Mouse (Mus musculus) kidney, postnatal 10 days (tissue): ENCODE results near the gene Zcwpw1.

Experiments used
- DNase-seq: peaks from one replicate; pipeline ENCODE4 v3.0.0; 2021; ENCODE audit warnings: mixed read lengths

Zcwpw1 gene

DNA sequence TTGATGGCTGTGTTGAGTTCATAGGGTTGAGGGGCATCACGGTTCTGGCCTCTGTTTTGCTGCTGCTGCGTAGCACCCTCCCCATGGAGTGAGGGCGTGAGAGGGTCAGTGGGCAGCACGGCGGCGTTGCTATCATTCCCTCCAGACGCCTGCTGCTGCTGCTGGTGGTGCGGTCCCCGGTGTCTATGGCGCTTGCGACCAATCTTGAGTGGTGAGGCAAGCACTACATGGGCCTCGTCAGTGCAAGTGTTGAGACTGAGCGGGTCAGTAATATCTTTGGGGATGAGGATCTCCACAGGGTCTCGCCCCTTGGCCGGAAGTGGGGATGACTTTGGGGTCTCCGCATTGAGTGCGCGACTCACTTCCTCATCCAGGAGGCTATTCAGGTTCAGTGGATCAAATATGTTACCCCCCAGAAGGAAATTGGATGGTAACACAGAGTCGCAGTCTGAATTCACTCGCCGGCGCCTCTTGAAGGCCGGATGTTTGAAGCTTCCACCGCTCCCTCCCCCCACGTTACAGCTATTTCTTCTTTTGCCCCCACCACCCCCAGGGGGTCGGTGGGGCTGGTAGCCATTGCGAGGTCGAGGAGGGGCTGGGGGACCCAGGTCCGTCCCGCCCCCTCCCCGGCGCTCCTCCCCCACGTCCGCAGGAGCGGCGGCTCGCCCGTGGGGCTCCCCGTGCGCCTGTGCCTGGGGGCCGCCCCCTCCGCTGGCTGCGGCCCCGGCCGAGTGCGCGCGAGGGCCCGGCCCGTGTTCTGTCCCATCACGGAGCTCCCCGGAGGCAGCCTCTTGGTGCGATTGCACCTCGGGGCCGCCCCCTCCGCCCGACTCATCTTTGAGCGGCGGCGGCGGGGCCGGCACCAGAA is 2.2 kb upstream of the Zcwpw1 start:
- DNase-seq: peak; percentile 50

- peak; percentile 100 for DNase-seq
Measured at GRCm38 (mm10) chr5:137786109-137786942, 1.3 kb upstream of the Zcwpw1 start.

- DNase-seq: peak; percentile 43
Measured at GRCm38 (mm10) chr5:137788171-137788570, 573 bp downstream of the Zcwpw1 start.

DNA sequence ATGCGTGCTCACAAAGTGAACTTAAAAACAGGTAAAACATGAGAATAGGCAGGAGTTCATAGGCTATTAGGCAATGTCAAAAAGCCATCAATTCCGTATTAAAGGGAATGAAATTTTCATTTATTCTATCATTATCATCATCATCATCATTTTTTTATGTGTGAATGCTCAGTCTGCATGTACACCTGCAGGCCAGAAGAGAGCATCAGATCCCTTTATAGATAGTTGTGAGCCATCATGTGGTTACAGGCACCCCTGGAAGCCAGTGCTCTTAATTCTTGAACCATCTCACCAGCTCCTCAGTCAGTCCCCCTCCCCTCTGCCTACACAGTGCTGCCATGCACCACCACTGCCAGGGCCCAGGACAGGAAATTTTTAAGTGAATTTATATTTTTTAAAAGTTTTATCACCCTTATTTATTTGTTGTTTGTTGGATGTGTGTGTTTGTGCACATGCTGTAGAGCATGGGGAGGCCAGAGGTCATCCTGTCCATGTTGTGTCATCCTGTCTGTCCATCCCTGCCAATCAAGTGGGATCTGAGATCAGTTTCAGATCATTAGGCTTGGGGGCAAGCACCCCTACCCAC is 1.4 kb downstream of the Zcwpw1 start:
- DNase-seq: no peak

DNA sequence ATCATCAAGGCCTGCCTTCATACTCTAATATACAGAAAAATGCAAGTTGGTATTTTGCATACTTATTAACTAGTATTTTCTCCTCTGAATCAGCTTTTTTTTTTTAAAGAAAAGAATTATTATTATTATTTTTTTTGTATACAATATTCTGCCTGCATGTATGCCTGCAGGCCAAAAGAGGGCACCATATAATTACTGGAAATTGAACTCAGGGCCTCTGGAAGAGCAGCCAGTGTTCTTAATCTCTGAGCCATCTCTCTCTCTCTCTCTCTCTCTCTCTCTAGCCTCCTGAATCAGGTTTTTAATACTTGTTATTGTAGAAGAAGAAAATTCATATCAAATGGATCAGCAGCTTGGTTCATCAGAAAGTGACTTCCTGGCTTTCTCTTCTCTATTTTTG is 4.0 kb downstream of the Zcwpw1 start:
- no peak for DNase-seq

DNA sequence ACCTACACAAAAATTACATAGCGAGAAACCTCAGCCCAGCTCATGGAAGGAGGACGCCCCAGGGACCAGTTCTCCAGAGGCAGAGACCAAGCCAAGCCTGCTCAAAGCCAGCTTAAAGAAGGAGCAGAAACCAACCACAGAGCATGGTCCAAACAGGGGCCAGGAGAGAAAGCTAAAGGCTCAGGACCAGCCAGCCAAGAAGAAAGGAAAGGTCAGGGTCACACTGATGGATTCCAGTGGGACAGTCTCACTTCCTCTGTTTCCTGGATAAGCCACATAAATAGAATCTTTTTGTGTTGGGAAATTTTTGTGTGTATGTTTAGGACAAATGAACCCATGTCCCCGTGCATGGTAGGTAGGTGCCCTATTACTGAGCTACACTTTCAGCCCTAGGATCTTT is 9.0 kb downstream of the Zcwpw1 start:
- peak; percentile 12 for DNase-seq

GRCm38 (mm10) chr5:137800917-137801316 is 13.3 kb downstream of the Zcwpw1 start:
- DNase-seq: no peak

- DNase-seq: no peak
Measured at GRCm38 (mm10) chr5:137806158-137806557, 18.6 kb downstream of the Zcwpw1 start.

GRCm38 (mm10) chr5:137808316-137808715 is 20.7 kb downstream of the Zcwpw1 start:
- DNase-seq: no peak

DNA sequence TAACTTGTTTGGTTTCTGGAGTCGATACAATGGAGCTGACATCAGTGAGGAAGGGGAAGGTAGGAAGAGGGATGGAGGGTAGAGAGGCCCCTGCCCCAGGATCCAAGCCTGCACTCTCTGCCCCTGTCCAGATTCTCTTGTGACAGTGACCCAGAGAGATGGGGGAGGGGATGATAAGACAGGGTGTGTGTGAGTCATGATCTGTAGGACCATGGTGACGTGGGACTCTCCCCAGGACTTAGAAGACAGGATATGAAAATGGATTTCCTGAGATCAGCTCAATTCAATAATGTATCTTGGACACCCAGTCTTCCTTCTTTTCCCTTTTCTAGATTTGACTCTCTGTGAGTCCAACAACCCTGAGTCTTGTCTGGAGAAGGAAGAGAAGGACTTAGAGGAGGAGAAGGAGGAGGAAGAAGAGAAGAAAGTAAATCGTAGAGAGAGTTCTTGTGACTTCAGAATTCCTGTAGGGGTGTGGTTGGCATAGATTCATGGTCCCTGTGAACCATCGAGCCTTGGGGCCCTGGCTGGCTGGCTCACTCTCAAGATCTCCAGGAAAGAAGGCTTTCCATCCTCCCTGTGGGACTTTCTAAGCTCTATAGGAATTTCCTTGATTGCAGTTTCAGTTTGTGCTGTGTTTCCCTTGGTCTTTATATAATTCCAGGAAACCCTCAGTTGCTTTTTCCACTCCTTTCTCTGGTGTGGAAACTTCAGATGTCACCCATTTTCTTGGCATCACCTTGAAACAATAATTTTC is 30.0 kb downstream of the Zcwpw1 start:
- DNase-seq: no peak

- no peak for DNase-seq
Measured at GRCm38 (mm10) chr5:137822126-137822525, 34.5 kb downstream of the Zcwpw1 start.

DNA sequence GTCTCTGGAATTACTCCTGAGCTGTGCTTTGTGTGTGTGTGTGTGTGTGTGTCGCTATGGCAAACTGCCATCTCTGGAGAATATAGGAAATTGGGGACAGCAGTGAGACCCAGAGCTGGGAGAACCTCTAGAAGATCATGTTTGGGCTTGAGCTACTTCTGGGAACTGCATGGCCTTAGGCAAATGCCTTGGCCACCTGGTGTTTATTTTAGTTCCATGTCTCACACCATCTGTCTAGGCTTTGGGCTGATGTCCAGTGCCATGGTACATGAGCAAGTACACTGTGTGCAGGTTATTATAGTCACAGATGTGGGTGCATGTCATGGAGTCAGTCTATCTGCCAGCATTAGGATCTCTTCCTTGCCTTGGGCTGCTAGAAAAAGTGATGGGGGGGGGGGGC is 35.0 kb downstream of the Zcwpw1 start:
- DNase-seq: no peak

DNA sequence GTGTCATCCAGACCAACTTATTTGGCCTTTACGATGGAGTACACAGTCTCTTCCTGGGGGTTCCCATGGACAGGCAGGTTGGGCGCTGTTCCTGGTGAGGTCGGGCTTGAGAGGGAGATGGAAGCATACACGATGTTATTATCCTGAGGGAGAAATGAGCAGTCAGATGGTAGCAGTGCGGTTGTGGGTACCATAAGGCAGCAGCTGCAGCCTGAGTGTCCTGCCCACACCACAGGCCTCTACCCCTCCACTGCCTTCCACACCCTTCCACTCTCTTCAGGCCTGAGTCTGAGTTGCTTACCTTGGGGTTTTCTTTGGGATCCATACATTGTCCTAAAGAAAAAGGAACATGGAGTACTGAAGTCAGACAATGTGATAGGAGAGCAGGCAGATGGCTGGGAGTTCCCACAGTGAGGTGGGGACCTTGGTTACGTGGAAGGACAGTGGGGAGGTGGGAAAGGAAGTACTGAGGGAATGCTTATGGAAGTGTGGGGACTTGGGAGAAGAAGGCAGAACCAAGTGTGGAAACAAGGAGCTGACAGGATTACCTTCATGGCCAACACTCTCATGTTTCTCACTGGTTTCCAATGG is 36.0 kb downstream of the Zcwpw1 start:
- no peak for DNase-seq

DNA sequence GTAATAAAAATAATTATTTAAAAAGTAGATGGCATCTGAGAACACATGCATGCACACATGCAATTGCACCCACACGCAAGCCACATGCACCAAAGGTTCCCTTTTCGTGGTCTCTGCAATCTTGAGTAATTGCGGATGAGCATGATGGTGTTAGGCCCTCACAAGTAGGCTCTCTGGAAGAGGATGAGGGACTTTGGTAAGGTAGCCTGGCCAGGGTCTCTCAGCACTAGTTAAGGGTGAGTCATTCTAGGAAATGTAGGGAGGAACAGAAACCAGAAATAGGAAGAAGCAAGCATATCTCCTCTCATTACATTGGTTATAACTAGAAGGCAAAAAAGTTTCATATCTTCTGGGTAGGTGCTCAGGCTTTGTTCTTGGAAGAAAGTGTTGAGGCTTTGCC is 37.4 kb downstream of the Zcwpw1 start:
- DNase-seq: no peak

- DNase-seq: no peak
Measured at GRCm38 (mm10) chr5:137825971-137826370, 38.4 kb downstream of the Zcwpw1 start.

GRCm38 (mm10) chr5:137826421-137826820 is 38.8 kb downstream of the Zcwpw1 start:
- no peak for DNase-seq

- no peak for DNase-seq
Measured at GRCm38 (mm10) chr5:137828694-137829093, 41.1 kb downstream of the Zcwpw1 start.

DNA sequence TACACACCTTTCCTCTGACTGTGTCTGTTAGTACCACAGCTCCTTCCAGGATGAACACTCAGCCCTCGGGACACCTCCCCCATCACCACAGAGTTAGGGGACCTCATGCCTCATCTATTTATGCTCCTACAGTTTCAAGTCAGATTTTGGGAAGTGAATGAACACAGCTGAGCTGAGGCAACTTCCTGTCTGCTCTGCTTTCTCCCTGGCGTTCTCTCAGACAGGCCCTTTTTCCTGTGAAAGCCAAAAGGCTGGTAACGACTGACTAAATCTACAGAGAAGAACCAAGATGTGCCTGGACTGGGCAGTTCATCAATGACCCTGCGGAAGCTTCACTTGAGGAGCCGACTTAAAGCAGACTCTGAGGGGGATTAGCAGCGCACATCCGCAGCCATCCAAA is 42.6 kb downstream of the Zcwpw1 start:
- DNase-seq: peak; percentile 6

DNA sequence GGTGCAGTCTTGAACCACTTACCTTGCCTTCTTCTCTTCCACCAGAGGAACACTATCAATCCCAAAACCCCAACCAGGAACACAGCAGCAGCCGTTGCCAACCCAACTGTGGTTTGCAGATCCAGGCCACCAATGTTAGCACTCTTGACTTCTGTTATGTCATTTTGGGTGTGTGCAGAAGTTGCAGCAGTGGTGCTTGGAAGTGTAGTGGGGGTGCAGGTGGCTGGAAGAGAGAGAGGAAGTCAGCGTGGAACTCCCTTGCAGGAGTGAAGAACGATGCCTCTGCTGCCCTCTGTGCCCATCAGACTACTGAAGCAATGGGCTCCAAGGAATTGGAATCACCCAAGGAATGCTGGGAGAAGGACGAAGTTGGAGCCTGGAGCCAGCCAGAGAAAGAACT is 43.5 kb downstream of the Zcwpw1 start:
- DNase-seq: peak; percentile 4

DNA sequence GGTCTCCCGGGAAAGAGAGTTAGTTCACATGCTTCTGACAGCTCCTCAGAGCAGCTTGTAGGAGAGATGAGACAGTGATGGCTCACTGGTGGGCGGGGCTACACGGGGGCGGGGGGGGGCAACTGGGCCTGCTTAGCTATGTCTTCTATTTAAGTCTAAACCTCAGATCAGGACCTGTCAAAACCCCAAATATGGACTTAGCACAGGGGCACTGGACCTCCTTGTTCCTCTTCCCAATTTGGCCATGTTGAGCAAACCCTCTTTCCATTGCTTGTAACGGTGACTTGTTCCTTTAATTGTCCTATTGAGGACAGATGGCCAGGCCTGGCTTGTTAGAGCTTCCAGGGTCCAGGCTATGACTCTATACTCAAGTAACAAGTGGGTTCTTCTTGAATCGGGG is 43.9 kb downstream of the Zcwpw1 start:
- DNase-seq: peak; percentile 1

GRCm38 (mm10) chr5:137833500-137833899 is 45.9 kb downstream of the Zcwpw1 start:
- DNase-seq: peak; percentile 6

- DNase-seq: peak; percentile 5
Measured at GRCm38 (mm10) chr5:137835966-137836520, 48.4 kb downstream of the Zcwpw1 start, which contains the start of gene Pilra. TSS of gene Pilra (minus strand) at chr5:137836281.
